Mouse (Mus musculus): ENCODE results near the gene Commd4.
"Not testable (repeated sequence)": the region's sequence is repeated elsewhere in the genome, so short reads cannot be mapped to it uniquely, and the experiment has no call there.

Gene Commd4

GRCm38 (mm10) chr9:57158013-57158470, at the start of gene Commd4:
Gene Commd4, minus strand, starts transcription at chr9:57158331.
- peak; percentile 74 to 80 for DNase-seq (ENCODE audit: low spot score in 2 of 2)

- DNase-seq (ENCODE audit: low spot score in 2 of 2), result no peak
These were observed 48.8 kb upstream of the Commd4 start for GRCm38 (mm10) chr9:57206896-57207295.

DNA sequence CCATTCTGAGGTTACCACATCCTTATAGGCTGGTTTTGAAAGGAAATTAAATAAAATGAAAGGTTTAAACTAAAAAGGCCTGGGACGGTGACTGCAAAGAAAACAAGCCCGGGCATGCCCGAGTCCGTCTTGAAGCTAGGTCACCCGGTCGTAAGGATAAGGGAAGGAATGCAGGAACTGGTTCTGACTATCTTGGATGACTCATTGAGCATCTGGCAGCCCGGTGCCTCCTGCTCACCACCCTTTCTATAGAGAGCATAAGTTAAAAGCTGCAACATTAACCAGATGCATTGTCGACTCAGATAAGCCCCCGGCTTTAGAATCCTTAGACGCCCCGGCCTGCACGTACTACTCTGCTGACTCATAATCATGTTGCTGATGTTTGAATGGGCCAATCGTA, 45.4 kb upstream of the Commd4 start:
- DNase-seq (ENCODE audit: low spot score in 2 of 2), result not testable (repeated sequence)

DNA sequence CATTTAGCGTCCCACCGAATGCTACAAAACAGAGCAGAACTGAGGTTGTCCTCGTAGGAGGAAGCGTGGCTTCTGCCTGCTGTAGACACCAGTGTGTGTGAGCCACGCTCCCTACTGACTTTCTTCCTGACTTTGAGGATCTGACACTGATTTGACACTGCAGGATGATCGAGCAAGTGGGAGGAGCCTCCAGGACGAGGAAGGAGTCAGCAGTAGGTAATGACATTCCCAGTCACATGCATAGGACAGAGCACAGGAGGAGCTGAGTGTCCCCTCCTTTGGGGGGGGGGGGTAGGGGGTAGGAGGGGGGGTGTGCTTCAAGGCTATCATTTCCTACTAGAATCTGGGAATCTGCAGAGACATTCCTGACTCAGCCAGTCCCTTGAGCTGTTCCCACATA, 44.9 kb upstream of the Commd4 start:
- no peak for DNase-seq (ENCODE audit: low spot score in 2 of 2)

- DNase-seq (ENCODE audit: low spot score in 2 of 2), result no peak
These were observed 39.3 kb upstream of the Commd4 start for GRCm38 (mm10) chr9:57197414-57197813.

DNA sequence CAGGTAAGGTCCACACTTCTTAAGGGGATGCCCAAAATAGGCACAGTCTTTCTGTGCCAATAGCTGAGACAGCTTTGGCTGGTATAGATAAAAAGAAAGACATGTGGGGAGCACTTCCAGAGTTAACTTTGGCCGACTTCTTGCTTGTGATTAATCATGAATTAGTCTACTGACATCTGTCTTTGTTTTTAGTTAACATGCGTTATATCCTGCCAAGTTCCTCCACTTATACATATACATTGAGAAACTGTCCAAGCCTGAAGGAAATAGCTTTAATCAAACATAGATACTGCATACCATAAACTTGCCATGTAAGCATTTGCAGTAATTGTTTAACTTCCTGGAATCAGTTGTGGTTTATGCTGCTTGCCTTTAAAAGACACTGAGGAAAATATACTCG, 38.6 kb upstream of the Commd4 start:
- DNase-seq (ENCODE audit: low spot score in 2 of 2), result no peak

- no peak for DNase-seq (ENCODE audit: low spot score in 2 of 2)
These were observed 10.3 kb upstream of the Commd4 start for GRCm38 (mm10) chr9:57168411-57168810.

DNA sequence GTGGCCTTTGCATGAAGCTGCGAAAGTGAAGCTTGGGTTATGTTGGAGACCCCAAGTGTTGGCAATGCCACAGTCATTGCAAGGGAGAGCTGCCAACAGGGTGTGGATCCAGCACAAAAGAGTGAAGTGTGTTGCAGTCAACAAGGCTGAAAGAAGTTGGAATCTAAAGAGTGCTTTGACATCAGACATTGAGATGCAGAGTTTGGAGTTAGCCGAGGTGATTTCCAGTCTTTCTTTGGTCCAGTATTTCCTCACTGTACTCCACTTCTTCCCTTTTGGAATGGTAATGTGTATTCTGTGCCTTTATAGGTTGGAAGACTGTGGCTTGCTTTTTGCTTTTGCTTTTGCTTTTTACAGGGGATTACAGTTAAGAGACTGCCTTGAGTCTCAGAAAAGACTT, 8.0 kb upstream of the Commd4 start:
- DNase-seq (ENCODE audit: low spot score in 2 of 2), result no peak

GRCm38 (mm10) chr9:57163137-57163536, 5.0 kb upstream of the Commd4 start:
- DNase-seq (ENCODE audit: low spot score in 2 of 2), result no peak

DNA sequence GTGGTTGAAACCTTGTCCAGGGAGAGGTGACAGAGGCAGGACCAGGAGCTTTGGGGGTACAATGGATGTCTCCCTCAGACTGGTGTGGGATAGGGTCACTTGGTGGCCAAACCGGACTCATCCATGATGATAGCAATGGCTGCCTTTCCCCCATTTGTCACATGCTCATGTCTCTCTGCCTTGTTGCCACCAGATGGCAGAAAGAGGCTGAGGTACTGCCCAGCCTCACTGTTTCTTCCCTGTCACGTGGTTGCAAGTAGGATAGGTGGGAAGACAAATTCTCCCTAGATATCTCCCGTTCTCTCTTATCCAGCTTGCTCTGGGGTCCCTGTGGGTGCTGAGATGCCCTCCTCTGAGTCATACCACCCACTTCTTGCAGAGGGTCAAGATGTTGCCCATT, 4.4 kb upstream of the Commd4 start:
- no peak for DNase-seq (ENCODE audit: low spot score in 2 of 2)

DNA sequence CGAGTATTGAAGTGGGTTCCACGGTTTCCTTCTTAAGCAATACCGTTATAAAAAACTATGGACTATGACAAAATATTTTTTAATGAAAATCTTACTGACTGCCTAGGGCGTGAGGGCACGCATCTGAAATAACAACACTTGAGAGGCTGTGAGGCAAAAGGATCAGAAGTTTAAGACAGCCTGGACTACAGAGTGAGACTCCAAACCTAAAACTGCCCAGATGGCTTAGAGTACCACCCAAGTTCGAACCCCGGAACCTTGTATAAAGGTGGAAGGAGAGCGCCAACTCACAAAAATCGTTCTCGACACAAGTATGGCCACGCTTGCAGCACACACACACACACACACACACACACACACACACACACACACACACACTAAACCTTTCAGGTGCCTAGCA, 375 bp upstream of the Commd4 start:
- DNase-seq (ENCODE audit: low spot score in 2 of 2), result no peak

DNA sequence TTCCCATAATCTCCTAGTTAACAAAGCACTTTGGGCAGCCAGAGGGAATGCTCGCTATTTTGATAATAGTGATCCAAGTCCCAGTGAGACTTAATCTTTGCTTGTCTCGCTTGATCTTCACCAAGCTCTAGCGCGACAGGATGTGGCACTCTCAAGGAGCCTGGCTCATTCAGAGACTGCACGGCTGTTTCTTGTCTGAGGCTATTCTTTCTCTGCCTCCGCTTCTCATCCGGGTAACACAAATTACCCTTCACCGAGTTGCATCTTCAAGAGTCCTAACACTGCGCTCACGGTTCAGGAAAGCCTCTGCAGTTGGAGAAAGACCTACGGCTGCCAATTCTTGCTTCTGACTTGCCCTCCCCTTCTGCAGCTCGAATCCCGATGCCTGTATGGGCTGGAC, 632 bp downstream of the Commd4 start:
- DNase-seq (ENCODE audit: low spot score in 2 of 2), result no peak

DNA sequence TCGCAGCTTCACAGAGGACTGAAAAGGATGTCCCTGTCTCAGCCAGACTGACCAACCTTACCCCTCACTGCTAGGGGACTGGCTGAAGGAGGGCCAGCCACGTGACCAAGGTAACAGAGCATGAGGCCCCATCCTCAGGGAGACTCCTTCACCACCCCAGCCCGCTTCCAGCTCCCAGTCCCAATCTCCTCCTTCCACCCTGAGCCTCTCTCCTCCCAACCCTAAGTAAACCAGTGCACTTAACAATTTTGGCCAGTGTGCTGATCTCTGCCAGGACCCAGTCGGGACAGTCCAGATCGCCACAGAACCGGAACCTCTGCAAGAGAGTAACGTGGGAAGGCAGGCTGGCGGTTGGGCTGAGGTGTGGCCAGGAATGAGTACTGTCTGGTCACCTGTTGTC, 1.3 kb downstream of the Commd4 start:
- DNase-seq (ENCODE audit: low spot score in 2 of 2), result no peak

DNA sequence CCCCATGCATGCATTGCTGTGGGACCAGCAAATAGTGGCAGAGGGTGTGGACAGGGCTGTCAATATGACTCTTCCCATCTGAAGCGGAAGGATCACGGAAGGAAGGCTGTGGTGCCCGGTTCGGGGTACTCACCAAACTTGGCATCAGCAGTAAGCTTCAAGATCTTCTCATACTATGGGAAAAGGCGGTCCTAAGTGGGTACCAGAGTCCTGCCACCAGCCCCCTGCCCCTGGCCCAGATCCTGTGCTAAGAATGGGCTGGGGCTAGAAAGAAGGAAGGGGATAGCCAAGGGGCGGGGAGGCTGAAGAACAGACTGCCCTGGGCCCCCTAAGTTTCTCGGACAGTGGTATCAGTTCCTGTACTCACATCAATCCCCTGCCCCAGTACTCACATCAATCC, 1.7 kb downstream of the Commd4 start:
- DNase-seq (ENCODE audit: low spot score in 2 of 2), result no peak

- no peak for DNase-seq (ENCODE audit: low spot score in 2 of 2)
These were observed 5.8 kb downstream of the Commd4 start for GRCm38 (mm10) chr9:57152331-57152730.

DNA sequence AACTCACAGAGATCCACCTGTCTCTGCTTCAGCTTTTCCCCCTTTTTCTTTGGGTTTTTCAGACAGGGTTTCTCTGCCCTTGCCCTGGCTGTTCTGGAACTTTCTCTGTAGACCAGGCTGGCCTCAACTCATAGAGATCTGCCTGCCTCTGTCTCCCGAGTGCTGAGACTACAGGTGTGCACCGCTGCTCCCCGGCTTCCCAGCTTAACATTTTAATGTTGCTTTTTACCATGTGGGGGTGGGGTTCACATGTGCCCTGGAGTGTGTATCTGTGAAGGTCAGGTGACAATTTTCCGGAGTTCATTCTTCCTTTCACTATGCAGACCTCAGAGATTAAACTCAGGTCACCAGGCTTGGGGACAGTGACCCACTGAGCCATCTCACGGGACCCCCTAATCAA, 7.9 kb downstream of the Commd4 start:
- DNase-seq (ENCODE audit: low spot score in 2 of 2), result no peak

DNA sequence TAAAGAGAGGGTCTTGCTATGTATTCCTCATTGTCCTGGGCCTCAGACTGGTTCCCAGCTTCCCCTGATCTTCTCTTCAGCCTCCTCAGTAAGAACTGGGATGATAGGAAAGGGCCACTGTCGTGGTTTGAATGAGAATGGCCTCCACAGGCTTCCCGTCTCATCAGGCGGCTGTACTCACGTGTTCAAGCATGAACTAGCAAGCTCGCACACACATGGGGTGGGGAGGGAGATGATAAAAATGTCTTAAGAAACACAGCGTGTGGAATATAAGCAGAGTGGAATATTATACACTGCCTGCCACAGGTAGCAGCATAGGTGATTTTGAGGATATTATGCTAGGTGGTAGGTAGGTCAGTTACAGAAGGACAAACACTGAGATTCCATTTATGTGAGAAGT, 9.1 kb downstream of the Commd4 start:
- DNase-seq (ENCODE audit: low spot score in 2 of 2), result no peak

- peak; percentile 69 to 90 for DNase-seq (ENCODE audit: low spot score in 2 of 2)
These were observed 9.8 kb downstream of the Commd4 start, which contains the start of gene Neil1 for GRCm38 (mm10) chr9:57148144-57148878. Gene Neil1, minus strand, starts transcription at chr9:57148305.

DNA sequence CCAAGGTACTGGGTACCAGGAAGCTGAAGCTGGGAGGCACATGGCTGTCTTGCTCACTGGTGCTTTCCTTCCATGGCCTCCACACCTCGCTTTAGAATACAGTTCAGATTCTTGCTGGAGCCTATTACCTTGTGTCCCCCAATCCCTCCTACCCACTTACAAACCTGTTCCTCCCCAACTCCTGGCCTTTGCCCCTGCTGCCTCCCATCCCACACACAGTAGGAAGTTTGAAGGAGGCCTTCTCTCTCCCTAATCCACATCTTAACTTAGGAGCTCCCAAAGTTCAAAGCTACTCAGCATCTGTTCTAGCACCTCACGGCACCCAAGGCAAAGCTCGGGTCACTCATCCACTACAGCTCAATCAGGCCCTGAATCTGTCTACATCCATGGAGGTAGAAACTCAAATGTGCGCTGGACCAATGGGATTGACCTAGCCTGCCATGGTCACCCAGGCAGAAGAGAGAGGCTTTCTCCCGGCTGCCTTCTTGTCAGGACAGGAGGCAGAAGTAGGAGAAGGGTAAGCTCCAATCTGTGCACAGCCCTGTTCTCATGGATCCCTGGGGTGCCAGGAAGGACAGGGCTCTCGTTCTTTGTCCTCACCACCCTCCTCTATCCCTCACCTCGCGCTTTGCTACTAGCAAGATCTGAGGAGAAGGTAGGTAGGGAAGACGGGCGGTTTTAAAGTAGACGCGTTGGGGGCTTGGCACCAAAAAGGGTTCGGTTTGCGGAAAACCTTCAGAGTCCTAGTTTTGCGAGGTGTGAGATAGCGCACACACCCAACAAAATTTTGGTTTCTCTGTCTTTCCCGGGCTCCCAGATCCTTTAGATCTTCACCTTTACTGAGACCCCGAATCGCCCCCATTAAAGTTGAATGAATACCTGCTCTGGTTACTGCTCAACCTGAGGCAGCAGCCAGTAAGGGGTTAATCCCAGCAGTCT, 10.7 kb downstream of the Commd4 start:
- no peak for DNase-seq (ENCODE audit: low spot score in 2 of 2)

DNA sequence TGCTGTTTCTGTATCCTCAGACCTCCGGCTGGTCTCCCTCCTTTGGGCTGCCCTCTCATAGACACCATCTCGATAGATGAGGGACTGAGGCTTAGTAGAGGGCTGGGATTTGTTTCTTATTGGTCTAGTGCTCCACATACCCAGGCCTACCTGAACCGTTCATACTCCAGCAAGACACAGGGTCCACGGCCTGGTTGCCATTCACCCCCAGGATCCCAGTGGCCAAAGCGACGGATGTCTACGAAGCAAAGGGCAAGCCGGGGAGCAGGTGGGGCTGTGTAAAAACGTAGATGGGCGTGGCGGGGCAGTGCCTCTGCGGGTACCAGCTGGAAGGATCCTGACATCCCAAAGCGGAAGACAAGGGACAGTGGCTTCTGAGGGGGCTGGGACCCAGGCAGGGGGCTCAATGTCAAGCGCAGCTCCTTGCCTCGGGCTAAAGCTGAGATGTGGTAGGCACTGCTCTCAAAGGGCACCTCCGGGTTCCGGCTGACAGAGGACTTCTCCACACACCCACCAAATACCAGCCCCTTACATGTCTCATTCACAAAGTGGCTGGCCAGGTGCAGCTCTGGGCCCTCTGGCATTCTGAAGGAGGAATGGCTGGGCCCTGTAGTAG, 11.6 kb downstream of the Commd4 start:
- no peak for DNase-seq (ENCODE audit: low spot score in 2 of 2)

DNA sequence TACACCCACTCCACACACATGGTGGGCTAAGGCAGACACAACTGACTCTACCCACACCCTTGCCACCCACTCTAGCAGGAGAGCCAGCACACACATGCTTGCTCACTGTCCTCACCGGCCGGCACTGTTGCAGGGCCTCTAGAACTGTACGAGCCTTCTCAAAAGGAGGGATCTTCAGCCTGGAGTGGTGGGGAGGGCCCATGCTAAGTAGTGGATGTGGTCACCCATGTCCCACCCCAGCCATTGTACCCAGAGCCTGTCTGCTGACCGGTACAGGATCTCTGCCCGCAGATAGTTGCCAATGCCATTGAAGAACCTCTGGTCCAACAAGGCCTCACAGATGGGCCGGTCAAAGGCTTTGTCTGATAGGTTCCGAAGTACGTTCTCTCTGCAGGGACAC, 13.3 kb downstream of the Commd4 start:
- DNase-seq (ENCODE audit: low spot score in 2 of 2), result no peak

- DNase-seq (ENCODE audit: low spot score in 2 of 2), result no peak
These were observed 14.9 kb downstream of the Commd4 start for GRCm38 (mm10) chr9:57143212-57143611.
